Mouse (Mus musculus): ENCODE results near the gene Msmb.
"Not testable (repeated sequence)": the region's sequence is repeated elsewhere in the genome, so short reads cannot be mapped to it uniquely, and the experiment has no call there.

DNA sequence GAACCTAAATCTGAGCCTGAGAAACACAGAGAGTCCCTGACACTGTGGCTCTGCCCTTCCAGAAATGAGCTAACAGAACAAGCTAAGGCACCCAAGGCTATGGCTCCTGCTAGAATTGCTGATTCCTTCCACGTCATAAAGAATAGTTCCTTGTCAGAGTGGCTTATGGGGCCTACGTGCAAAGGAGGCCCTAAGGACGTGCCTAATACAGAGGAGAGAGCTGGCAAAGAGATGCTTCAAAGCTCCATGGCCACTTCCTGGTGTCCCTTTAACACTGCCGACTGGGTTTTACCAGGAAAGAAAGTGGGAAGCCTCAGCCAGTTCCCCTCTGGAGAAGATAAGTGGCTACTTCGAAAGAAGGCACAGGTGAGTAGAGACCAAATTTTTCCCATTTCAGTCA is 34.8 kb downstream of the Msmb start:
- not testable (repeated sequence) for TF ChIP-seq CTCF (IDR thresholded peaks at IDR 0.05; ENCODE audit: borderline replicate concordance, insufficient read depth, low read depth, low read length); POLR2A (IDR thresholded peaks at IDR 0.05; ENCODE audit: borderline replicate concordance, insufficient read depth, low read length)

Data from cerebellum, adult 2 months (tissue).